11 mouse cellular contexts compared by ENCODE assay signal in the genomic region with DNA sequence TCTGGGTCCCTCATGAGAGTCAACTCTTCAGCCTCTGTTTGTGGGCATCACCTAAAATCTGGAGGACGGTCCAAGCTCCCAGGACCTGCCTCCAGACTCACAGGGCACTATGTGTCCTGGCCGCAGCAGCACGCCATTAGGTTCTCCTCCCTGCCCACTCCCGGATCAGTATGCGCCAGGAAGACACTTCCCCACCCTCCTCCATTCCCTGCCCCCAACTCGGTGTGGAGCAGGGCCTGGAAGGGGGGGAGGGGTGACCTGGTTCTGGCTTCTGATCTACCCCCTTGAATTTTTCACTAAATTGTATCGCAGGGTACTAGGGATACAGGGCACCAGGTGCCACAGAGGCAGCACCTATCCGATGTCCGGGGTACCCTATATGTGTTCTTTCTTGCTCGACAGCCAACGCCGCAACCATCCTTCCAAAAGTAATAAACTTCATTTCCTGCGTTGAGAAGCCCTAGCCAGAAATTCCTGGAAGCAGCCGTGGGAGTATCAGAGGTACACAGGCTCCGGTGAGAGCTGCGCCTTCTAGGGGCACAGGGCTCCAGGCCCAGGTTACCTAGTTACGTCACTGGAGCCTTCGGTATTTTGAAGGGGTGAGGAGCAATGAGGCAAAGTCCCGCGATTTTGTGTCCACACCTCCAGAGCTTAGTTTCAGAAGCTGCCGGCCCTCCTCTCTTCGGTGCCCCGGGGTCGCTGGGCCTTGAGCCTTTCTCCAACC. TPM values are rescaled to one million over a fixed set of nuclear protein-coding genes. Genes with fewer than 3 reads are reported as not detected.
DNase-seq lines count a peak whose midpoint lies in the region; ATAC-seq and TF ChIP-seq lines count a peak whose summit lies in the region.
"Had no signal": no experiment of that assay in that cellular context is flagged by ENCODE, and none has a peak within 500 bp of the region (broad histone marks: within the 10 kb centered on the region; RNA-seq: fewer than 3 reads in every experiment).

No protein-coding gene starts in this region.

- intact Hi-C loops in gastrocnemius, adult 2 months (cut with DNase I): loop anchor here (10.0 kb wide), 1 partner anchor 243 kb away; no protein-coding TSS in a partner anchor

- no peak for ATAC-seq in embryonic facial prominence, embryonic 11.5 days (replicated peaks; ENCODE audit: insufficient number of reproducible peaks, low FRiP score, low TSS enrichment, low read depth)
- no peak for ATAC-seq in hindbrain, postnatal 0 days

- peaks cover 15% of the 10 kb centered on the region for H3K4me1 ChIP-seq in embryonic facial prominence, embryonic 11.5 days (ENCODE audit: control insufficient read depth, insufficient read depth, low read length)
- H3K4me1 ChIP-seq in hindbrain, postnatal 0 days (ENCODE audit: insufficient read depth, low read length): peaks cover 3% of the 10 kb centered on the region; the same call in 1 of the 2 replicates

- no peaks in the 10 kb centered on the region for H3K9me3 ChIP-seq in embryonic facial prominence, embryonic 11.5 days (replicated peaks; ENCODE audit: control insufficient read depth, low read length)
- no peaks in the 10 kb centered on the region for H3K9me3 ChIP-seq in hindbrain, postnatal 0 days (ENCODE audit: low read length)

- peak overlapping the region; percentile 53 for H3K4me2 ChIP-seq in embryonic facial prominence, embryonic 11.5 days (ENCODE audit: low read depth, low read length)
- H3K4me2 ChIP-seq in hindbrain, postnatal 0 days (ENCODE audit: low read depth, low read length): peak overlapping the region; percentile 70

- H3K4me3 ChIP-seq in gastrocnemius, adult 2 months: peak overlapping the region; percentile 68
- peak overlapping the region; percentile 29 for H3K4me3 ChIP-seq in embryonic facial prominence, embryonic 11.5 days (ENCODE audit: low read depth, low read length)
- peak overlapping the region; percentile 75 for H3K4me3 ChIP-seq in hindbrain, postnatal 0 days (ENCODE audit: low read length)
- H3K4me3 ChIP-seq: myocyte had no signal

- DNase-seq in gastrocnemius, adult 2 months: no peak
- no peak for DNase-seq in gastrocnemius, postnatal 4 days (ENCODE audit: low spot score in 2 of 2)
- DNase-seq in embryonic facial prominence, embryonic 11.5 days (ENCODE audit: low spot score): peak; percentile 37
- DNase-seq in hindbrain, postnatal 0 days (ENCODE audit: low spot score): peak; percentile 9
- peak; percentile 66 for DNase-seq in neural tube, embryonic 10.5 days (ENCODE audit: extremely low spot score, low spot score)
- no peak for DNase-seq in retina, postnatal 1 day
- no peak for DNase-seq in right cerebral cortex, postnatal 36 days (ENCODE audit: low spot score in 2 of 2)
- DNase-seq in adrenal gland, postnatal 14 days: no peak
- DNase-seq: cerebellum, adult 11-12 months had no signal

- H3K36me3 ChIP-seq in embryonic facial prominence, embryonic 11.5 days (replicated peaks; ENCODE audit: control insufficient read depth, insufficient read depth, low read depth, low read length): no peaks in the 10 kb centered on the region
- H3K36me3 ChIP-seq in hindbrain, postnatal 0 days (ENCODE audit: insufficient read depth, low read length): no peaks in the 10 kb centered on the region

- no peak for TF ChIP-seq CTCF in gastrocnemius, adult 2 months (IDR thresholded peaks at IDR 0.05)
- no peak for TF ChIP-seq CTCF in hindbrain, postnatal 0 days (IDR thresholded peaks at IDR 0.05; ENCODE audit: low read depth)

- WGBS in embryonic facial prominence, embryonic 11.5 days: 2% methylated on average over 24 of the region's 24 CpGs
- WGBS in hindbrain, postnatal 0 days: 4% methylated on average over 24 of the region's 24 CpGs

- H3K27ac ChIP-seq in gastrocnemius, adult 2 months: no peak overlapping the region; the same call in 1 of the 2 replicates
- no peak overlapping the region for H3K27ac ChIP-seq in embryonic facial prominence, embryonic 11.5 days (replicated peaks; ENCODE audit: low read depth, low read length)
- H3K27ac ChIP-seq in hindbrain, postnatal 0 days: peak overlapping the region; percentile 91

- peak overlapping the region; percentile 53 for H3K9ac ChIP-seq in embryonic facial prominence, embryonic 11.5 days (replicated peaks; ENCODE audit: low read length)
- peak overlapping the region; percentile 42 for H3K9ac ChIP-seq in hindbrain, postnatal 0 days (replicated peaks; ENCODE audit: low read length)

- H3K27me3 ChIP-seq in embryonic facial prominence, embryonic 11.5 days (ENCODE audit: control insufficient read depth, insufficient read depth, low read length): peaks cover 70% of the 10 kb centered on the region
- peaks cover 53% of the 10 kb centered on the region for H3K27me3 ChIP-seq in hindbrain, postnatal 0 days (ENCODE audit: insufficient read depth, low read length)

RNA-seq across cellular contexts. Expression of a gene that starts 3.6 kb away (rescaled TPM):
- 1 to 10 TPM; 7.2 to 7.7 TPM for total RNA-seq in gastrocnemius, adult 2 months (2021)
- 10 to 100 TPM; 45.8 to 50.1 TPM for total RNA-seq in gastrocnemius, postnatal 4 days (2021)
- 7.2 and 7.9 TPM in 2 replicates for polyA plus RNA-seq in embryonic facial prominence, embryonic 11.5 days (2014; fragmentation: Nextera tagmentation; extraction: Ambion mirVana)
- 123 and 142 TPM in 2 replicates for total RNA-seq in hindbrain, postnatal 0 days (2014; rRNA removed)
- polyA plus RNA-seq in hindbrain, postnatal 0 days (2015; fragmentation: Nextera tagmentation; extraction: Ambion mirVana): 11.5 and 13.0 TPM in 2 replicates
- total RNA-seq in adrenal gland, postnatal 14 days (2021): 12.6 and 13.1 TPM in 2 replicates
- polyA plus RNA-seq: liver, embryonic 16.5 days had no signal

Comparison
In these comparisons a context has a peak if more than half of its experiments do, and no peak if none do; other contexts are left out.
1. DNase-seq: peak in embryonic facial prominence, embryonic 11.5 days (single experiment), hindbrain, postnatal 0 days (single experiment) and neural tube, embryonic 10.5 days (single experiment); none in gastrocnemius, adult 2 months (single experiment), gastrocnemius, postnatal 4 days (0 of 2), retina, postnatal 1 day (single experiment), right cerebral cortex, postnatal 36 days (0 of 2) and adrenal gland, postnatal 14 days (single experiment).
2. Peak in every context shown above with its lines, with median percentiles within 50 percentile points of each other: H3K4me3 ChIP-seq.